Mouse (Mus musculus) E14TG2a.4 (cell line): Measurements from ENCODE around the gene Morn3.

Source experiments
- CTCF ChIP-seq: conservative IDR thresholded peaks from 2 replicates; pipeline ENCODE4 v1.5.1; 2014; ENCODE audit warnings: low read length
- NANOG ChIP-seq: IDR thresholded peaks from 2 replicates; pipeline ENCODE4 v1.6.1; 2014; ENCODE audit warnings: borderline replicate concordance, low read length, mixed read lengths
- POU5F1 ChIP-seq: IDR thresholded peaks from 2 replicates; pipeline ENCODE4 v1.6.1; 2014; ENCODE audit warnings: low read length, borderline replicate concordance

GRCm38 (mm10) chr5:122997205-122998204 is 49.3 kb downstream of the Morn3 start:
- TF ChIP-seq CTCF (no peak), NANOG (no peak), POU5F1 (no peak)
